Mouse (Mus musculus) right cerebral cortex, adult 18-20 months (tissue): ENCODE data around the gene Gm33543.

ENCODE experiments used
- DNase-seq: peaks from one replicate; pipeline ENCODE4 v3.0.0; 2022; ENCODE audit warnings: mixed read lengths

Gene Gm33543

DNA sequence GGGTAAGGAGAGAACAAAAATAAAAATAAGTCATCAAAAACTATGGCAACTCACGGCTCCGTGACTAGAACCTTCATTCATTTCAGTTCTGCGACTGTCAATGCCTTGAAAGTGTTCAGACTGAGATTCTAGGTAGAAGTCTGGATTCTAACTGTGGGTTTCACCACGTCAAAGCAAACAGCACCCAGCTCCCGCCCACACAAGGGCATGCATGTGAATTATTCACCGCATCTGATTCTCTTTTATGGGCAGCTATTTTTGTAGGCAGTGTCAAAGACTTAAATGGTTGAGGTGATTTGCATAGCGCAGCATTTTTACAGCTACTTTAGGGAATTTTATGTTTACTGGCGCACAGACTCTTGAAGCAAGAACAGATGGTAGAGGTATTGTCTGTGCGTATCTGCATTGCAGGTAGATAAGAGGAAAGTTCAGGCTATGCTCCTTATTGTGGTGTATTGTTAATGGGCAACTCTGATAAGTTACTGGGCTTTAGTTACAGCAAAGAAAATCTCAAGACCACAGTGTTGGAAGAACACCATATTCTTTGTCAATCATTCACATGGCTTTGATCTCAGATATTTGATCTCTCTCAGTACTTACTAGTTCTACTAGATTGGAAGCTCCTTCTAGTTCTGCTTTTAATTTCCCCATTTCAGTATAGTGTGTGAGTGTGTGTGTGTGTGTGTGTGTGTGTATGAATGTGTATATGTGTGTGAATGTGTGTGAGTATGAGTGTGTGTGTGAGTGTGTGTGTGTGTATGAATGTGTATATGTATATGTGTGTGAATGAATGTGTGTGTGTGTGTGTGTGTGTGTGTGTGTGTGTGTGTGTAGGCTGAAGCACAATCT lies at the start of gene Gm33543:
Gene Gm33543 (minus strand): TSS at position 142 of the 849 bp plus-strand sequence.
- peak; percentile 14 for DNase-seq

DNA sequence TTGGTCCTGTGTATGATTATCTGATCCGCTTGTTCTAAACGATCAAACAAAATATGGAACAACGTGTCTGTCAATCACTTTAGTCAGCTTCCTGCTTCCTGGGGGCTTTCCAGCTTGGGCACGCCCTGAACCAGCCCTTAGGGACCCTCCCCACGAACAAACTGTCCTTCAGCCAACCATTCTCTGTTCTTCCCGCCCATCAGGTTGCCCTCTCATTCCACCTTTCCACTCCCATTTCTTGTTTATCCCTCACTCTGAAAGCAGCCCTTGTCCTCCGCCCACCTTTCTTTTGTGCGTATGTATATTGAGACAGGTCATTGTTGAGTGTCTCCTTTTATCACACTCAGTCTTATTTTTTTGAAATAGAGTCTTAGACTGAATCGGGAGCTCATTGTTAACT lies 49.4 kb upstream of the Gm33543 start:
- no peak for DNase-seq

DNA sequence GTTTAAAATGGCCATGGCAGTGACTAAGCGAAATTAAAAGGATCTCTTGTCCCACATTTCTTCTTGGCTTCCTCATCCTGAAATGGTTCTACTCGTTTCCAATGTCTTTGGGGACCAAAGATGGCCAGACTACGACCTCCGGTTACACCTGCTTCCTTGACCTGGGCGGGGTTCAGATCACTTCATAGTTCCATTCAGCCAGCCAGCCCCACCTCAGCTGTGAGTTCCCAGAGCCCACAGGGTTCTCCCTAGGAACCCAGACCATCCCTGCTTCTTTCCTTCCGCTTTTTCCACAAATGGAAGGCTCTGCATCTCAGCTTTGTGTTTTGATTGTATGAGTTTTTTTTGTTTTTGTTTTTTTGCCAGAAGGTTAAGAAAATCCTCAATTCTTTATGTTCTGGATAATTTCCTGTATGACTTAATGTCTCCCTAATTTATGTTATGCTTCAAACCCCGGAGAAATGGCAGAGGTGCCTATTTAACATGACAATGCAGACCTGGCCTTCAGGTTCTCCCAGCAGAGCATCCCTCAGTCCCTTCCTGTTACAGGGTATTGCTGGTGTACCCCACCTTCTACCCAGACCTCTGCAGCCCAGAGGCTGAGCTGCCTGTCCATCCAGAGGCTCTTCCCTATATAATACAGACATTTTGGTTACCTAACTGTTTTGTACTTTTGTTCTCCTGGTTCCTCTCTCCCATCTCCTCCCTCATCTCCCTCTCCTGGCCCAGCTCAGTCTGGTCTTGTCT lies 48.7 kb upstream of the Gm33543 start:
- DNase-seq, result no peak

- DNase-seq, result no peak
Measured at GRCm38 (mm10) chr10:95883761-95884517, 41.2 kb upstream of the Gm33543 start.

GRCm38 (mm10) chr10:95882036-95882435 lies 39.3 kb upstream of the Gm33543 start:
- DNase-seq, result no peak

GRCm38 (mm10) chr10:95879983-95880934 lies 37.5 kb upstream of the Gm33543 start:
- DNase-seq, result no peak

GRCm38 (mm10) chr10:95870782-95871181 lies 28.1 kb upstream of the Gm33543 start:
- DNase-seq, result no peak

- DNase-seq, result no peak
Measured at GRCm38 (mm10) chr10:95868348-95868747, 25.6 kb upstream of the Gm33543 start.

DNA sequence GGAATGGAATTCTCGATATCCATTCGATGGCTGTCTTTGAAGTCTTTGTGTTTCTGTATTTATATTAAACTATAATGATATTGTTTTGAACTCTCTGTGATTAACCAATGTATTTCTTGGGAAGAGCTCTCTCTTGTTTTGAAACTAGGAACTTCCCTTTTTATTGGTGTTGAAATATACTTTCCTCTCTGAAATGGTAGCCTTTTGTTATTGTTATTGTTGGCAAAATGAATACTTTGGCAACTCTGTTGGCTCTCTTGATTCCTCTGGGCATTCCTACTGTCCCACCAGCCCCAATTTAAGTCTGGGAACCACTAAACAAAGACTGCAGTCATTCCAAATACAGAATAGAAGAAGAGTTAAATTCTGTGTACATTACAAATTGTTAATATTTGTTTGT lies 24.9 kb upstream of the Gm33543 start:
- no peak for DNase-seq

- DNase-seq, result no peak
Measured at GRCm38 (mm10) chr10:95864349-95865124, 21.8 kb upstream of the Gm33543 start.

- no peak for DNase-seq
Measured at GRCm38 (mm10) chr10:95862664-95863063, 19.9 kb upstream of the Gm33543 start.

GRCm38 (mm10) chr10:95858164-95858563 lies 15.4 kb upstream of the Gm33543 start:
- peak; percentile 20 for DNase-seq

DNA sequence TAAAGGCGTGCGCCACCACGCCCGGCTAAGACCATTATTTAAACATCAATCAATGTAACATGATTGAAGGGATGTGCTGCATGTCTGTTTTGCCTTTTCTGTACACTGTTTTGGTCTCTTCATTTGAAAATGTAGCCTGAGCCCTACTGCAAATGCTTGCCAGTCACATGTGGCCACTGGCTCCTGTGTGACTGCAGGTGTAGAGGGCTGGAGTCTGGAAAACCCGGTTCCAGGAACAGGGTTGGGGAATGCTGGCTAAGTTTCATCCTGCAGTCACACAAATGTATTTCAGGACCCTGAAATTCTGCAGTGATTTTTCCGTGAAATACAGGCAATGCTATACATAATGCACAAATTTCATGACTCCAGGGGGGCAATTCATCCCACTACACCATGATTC lies 12.7 kb upstream of the Gm33543 start:
- DNase-seq, result no peak

DNA sequence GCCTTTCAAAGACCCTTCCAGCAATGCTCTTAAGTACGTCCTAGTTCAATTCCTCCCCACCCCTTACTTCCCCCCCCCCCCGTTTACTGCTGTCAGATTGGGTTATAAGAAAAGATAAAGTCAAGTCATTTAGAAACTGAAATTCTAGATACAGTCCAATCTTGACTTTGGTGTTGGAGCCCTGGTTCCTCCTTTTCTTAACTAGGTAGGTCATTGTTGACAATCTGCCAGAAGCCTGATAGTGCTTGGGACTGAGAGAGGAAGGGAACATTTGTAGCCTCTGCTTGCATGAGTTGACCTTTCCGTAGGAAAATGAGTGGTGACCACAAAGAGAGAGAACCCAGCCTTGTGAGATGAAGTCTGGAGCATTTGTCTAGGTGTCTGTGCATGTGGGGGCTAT lies 7.8 kb upstream of the Gm33543 start:
- no peak for DNase-seq

DNA sequence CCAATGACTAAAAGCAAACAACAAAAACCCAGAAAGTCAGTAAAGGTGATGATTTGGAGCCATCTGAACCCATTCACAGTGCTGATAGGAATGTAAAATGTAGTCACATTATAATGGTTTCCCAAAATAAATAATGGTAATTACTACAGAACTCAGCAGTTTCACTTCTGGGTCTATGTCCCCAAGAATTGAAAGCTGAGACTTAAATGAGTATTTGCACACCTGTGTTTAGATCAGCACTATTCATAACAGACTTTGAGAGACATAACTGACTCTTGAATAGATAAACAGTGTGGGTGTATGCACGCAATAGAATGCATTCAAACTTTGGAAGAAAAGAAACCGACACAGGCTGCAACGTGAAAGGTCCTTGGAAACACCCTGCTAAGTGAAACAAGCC lies 4.0 kb upstream of the Gm33543 start:
- no peak for DNase-seq

- no peak for DNase-seq
Measured at GRCm38 (mm10) chr10:95846281-95846680, 3.6 kb upstream of the Gm33543 start.

GRCm38 (mm10) chr10:95843878-95844277 lies 1.1 kb upstream of the Gm33543 start:
- DNase-seq, result no peak

DNA sequence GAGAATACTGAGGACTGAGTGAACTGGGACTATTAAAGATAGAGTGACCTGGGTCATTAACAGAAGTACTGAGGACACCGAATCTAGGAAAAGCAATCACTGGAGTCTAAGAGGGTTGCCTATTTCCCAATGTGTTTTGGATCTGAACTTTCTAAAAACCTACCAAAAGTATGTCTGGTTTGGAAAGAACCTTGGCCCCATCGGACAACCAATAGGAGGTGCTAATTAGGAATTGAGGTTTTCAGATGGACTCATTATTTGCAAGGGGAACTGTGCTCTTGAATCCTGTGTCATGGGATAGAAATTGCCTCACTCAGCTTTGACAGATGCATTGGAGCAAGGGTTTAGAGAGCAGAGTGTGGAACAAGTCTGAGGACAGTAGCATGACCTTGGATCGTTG lies 1.5 kb downstream of the Gm33543 start:
- no peak for DNase-seq

- DNase-seq, result no peak
Measured at GRCm38 (mm10) chr10:95839803-95840202, 2.9 kb downstream of the Gm33543 start.

GRCm38 (mm10) chr10:95839036-95839435 lies 3.7 kb downstream of the Gm33543 start:
- DNase-seq, result no peak

- no peak for DNase-seq
Measured at GRCm38 (mm10) chr10:95836530-95837264, 6.0 kb downstream of the Gm33543 start.
